Mouse (Mus musculus) liver, adult 2 months (tissue): ENCODE measurements at regions not wholly inside any gene's neighbourhood (a gene's known extent, or its start where the extent isn't known, plus 50 kb on each side); places are given as distances from the start of the nearest gene placed in this dataset.
A peak's percentile ranks its signal among the peaks of the same experiment; 100 is the strongest.

ENCODE experiments used
- DNase-seq: peaks from one replicate; pipeline ENCODE4 v3.0.0-alpha.2; 2011; ENCODE audit warnings: low read depth, low spot score; ENCODE audit errors: extremely low read depth
- H3K27ac ChIP-seq: fragments of 200-500 bp; replicated peaks from 2 replicates; pipeline ENCODE4 v1.5.1; 2012; ENCODE audit warnings: low read depth, mild to moderate bottlenecking, control low read depth, inconsistent platforms, low read length; ENCODE audit not compliant: insufficient read depth
- H3K27me3 ChIP-seq: fragments of 200-500 bp; 2 replicates; pipeline ENCODE4 v1.6.1; 2012; ENCODE audit warnings: mild to moderate bottlenecking, moderate library complexity, low read length, inconsistent platforms; ENCODE audit not compliant: control insufficient read depth, insufficient read depth
- H3K36me3 ChIP-seq: fragments of 200-500 bp; 2 replicates; pipeline ENCODE4 v1.6.1; 2012; ENCODE audit warnings: low read length, inconsistent platforms; ENCODE audit not compliant: control insufficient read depth, insufficient read depth
- H3K4me1 ChIP-seq: fragments of 200-500 bp; 2 replicates; pipeline ENCODE4 v1.6.1; 2011; ENCODE audit warnings: low read length; ENCODE audit not compliant: control insufficient read depth, insufficient read depth
- H3K4me3 ChIP-seq: fragments of 200-500 bp; 2 replicates; pipeline ENCODE4 v1.5.1; 2011; ENCODE audit warnings: low read depth, mild to moderate bottlenecking, control low read depth, low read length, moderate library complexity; ENCODE audit not compliant: insufficient read depth
- H3K79me2 ChIP-seq: fragments of 200-500 bp; 2 replicates; pipeline ENCODE4 v1.6.1; 2012; ENCODE audit warnings: inconsistent platforms, mild to moderate bottlenecking, low read length, moderate library complexity; ENCODE audit not compliant: control insufficient read depth, insufficient read depth
- H3K9ac ChIP-seq: fragments of 200-500 bp; 2 replicates; pipeline ENCODE4 v1.6.1; 2012; ENCODE audit warnings: low read depth, mild to moderate bottlenecking, control low read depth, inconsistent platforms, low read length
- CTCF ChIP-seq: fragments of 200-500 bp; IDR thresholded peaks from 2 replicates; pipeline ENCODE4 v1.5.1; 2011; ENCODE audit warnings: low read depth, low read length, control low read depth
- POLR2A ChIP-seq: fragments of 200-500 bp; IDR thresholded peaks from 2 replicates; pipeline ENCODE4 v1.6.1; 2011; ENCODE audit warnings: low read length, control low read depth; ENCODE audit not compliant: insufficient read depth; ENCODE audit errors: extremely low read depth
- WGBS: fragments of 180-500 bp; shearing (Covaris S2); methylation state at CpG from one replicate; pipeline ENCODE4 v1.1.7; 2018; 5-methylcytosine and 5-hydroxymethylcytosine counted together

- no peaks in the 10 kb centered on the region for H3K79me2 ChIP-seq
- no peak for DNase-seq
- H3K27ac ChIP-seq: no peak overlapping the region
- no peak overlapping the region for H3K4me3 ChIP-seq
- WGBS: 69% methylated on average over 7 of the region's 7 CpGs
- TF ChIP-seq CTCF (no peak), POLR2A (no peak)
- H3K36me3 ChIP-seq: no peaks in the 10 kb centered on the region
- no peak overlapping the region for H3K9ac ChIP-seq
- H3K4me1 ChIP-seq: no peaks in the 10 kb centered on the region
- no peaks in the 10 kb centered on the region for H3K27me3 ChIP-seq
These were observed 111.4 kb downstream of the Alg10b start for GRCm38 (mm10) chr15:90335506-90335905.

DNA sequence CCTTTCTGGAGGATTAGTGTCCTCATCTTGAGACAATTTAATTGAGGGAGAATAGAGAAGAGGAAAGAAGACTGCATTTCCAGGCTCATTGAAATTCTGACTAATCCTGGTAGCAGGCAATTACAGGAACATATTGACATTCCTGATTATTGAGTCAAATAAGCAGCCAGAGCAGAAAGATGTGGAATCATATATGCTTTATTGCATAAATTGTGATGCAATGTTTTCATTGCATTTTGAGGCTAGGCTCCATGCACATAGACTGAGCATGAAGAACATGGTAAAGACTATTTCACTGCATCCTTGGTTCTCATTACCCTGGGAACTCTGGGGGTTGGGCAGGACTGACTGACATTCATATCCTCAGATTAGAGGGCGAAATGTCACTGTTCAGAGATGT lies 116.0 kb downstream of the Alg10b start:
- no peak for DNase-seq
- no peak for TF ChIP-seq CTCF
- no peak for TF ChIP-seq POLR2A
- 96% methylated on average over 1 of the region's 1 CpGs for WGBS

GRCm38 (mm10) chr15:90341261-90341660 lies 117.2 kb downstream of the Alg10b start:
- no peak overlapping the region for H3K27ac ChIP-seq
- WGBS: 93% methylated on average over 2 of the region's 2 CpGs
- no peak overlapping the region for H3K4me3 ChIP-seq
- H3K27me3 ChIP-seq: no peaks in the 10 kb centered on the region
- DNase-seq: no peak
- H3K36me3 ChIP-seq: no peaks in the 10 kb centered on the region
- TF ChIP-seq POLR2A (no peak), CTCF (no peak)
- no peak overlapping the region for H3K9ac ChIP-seq
- H3K79me2 ChIP-seq: no peaks in the 10 kb centered on the region
- H3K4me1 ChIP-seq: peaks cover 18% of the 10 kb centered on the region; the same call in 1 of the 2 replicates

More for the DNA sequence above, 116.0 kb downstream of the Alg10b start:
- Histone ChIP-seq H3K36me3 (no peaks in the 10 kb centered on the region), H3K4me3 (no peak overlapping the region), H3K27me3 (no peaks in the 10 kb centered on the region), H3K4me1 (peaks cover 9% of the 10 kb centered on the region; the same call in 1 of the 2 replicates), H3K9ac (no peak overlapping the region), H3K79me2 (no peaks in the 10 kb centered on the region), H3K27ac (no peak overlapping the region)

DNA sequence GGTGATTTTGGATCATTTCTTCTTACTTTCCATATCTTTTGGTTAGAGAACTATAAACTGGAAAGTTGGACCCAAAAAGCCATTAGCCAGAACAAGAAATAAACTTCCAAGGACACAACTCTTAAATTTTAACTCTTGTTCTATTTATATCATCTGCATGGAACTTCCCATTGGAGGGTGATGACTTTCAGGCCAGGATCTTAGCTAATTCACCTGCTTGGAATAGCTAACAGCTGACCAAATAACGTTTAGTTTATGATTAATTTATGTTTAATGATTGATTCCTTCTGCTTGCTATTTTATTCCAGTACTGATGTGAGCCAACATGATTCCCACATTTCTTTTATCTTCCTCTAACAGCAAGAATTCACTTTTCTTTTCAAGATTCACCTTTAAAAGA lies 119.7 kb downstream of the Alg10b start:
- Histone ChIP-seq H3K4me1 (peaks cover 23% of the 10 kb centered on the region; the same call in 1 of the 2 replicates), H3K79me2 (no peaks in the 10 kb centered on the region), H3K4me3 (0 out of 2 replicates have a peak overlapping the region, but pooled peaks have one; percentile 23), H3K27me3 (no peaks in the 10 kb centered on the region), H3K27ac (peak overlapping the region; percentile 91; the same call in 1 of the 2 replicates), H3K36me3 (no peaks in the 10 kb centered on the region), H3K9ac (no peak overlapping the region)
- WGBS: 8% methylated on average over 1 of the region's 1 CpGs
- TF ChIP-seq POLR2A: no peak
- TF ChIP-seq CTCF: no peak
- peak; percentile 98 for DNase-seq

- H3K4me1 ChIP-seq: peaks cover 23% of the 10 kb centered on the region; the same call in 1 of the 2 replicates
- 64% methylated on average over 4 of the region's 4 CpGs for WGBS
- no peak overlapping the region for H3K9ac ChIP-seq
- no peaks in the 10 kb centered on the region for H3K27me3 ChIP-seq
- H3K4me3 ChIP-seq: no peak overlapping the region
- no peaks in the 10 kb centered on the region for H3K79me2 ChIP-seq
- peak overlapping the region; percentile 27; the same call in 1 of the 2 replicates for H3K27ac ChIP-seq
- peak; percentile 18 for DNase-seq
- no peaks in the 10 kb centered on the region for H3K36me3 ChIP-seq
- no peak for TF ChIP-seq POLR2A
- no peak for TF ChIP-seq CTCF
These were observed 120.8 kb downstream of the Alg10b start for GRCm38 (mm10) chr15:90344956-90345355.

DNA sequence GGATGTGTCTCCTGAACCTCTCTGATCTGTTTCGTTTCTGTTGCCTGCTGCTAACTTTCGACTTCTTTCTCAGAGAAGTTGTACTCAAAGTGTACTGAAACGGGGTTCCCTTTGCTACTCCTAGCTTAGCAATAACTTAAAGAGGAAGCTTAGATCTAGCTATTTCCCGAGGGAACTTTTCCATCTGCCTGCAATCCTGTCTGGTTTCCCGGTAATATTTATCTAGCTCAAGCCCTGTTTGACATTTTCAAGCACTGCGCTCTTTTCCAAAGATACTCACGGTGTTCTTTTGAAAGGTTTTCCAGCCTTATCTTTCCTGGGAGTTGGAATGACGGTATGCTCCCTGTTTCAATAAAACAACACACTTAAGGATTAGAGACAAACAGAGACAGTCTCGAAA lies 122.1 kb downstream of the Alg10b start:
- H3K4me3 ChIP-seq: peak overlapping the region; percentile 9; the same call in 1 of the 2 replicates
- TF ChIP-seq CTCF (no peak), POLR2A (no peak)
- H3K9ac ChIP-seq: peak overlapping the region; percentile 67; the same call in 1 of the 2 replicates
- H3K27me3 ChIP-seq: no peaks in the 10 kb centered on the region
- DNase-seq: peak; percentile 75
- WGBS: 13% methylated on average over 9 of the region's 9 CpGs
- H3K79me2 ChIP-seq: no peaks in the 10 kb centered on the region
- no peaks in the 10 kb centered on the region for H3K36me3 ChIP-seq
- peak overlapping the region; percentile 96 for H3K27ac ChIP-seq
- H3K4me1 ChIP-seq: peaks cover 23% of the 10 kb centered on the region; the same call in 1 of the 2 replicates
